Mouse (Mus musculus) adrenal gland (tissue): ENCODE measurements around the gene Il4ra.

ENCODE experiments used
- intact Hi-C: fragments of 180-260 bp; cut with DNase I; formaldehyde crosslinking; loops from one replicate; pipeline ENCODE4 v1.15.1; 2025

Il4ra gene

DNA sequence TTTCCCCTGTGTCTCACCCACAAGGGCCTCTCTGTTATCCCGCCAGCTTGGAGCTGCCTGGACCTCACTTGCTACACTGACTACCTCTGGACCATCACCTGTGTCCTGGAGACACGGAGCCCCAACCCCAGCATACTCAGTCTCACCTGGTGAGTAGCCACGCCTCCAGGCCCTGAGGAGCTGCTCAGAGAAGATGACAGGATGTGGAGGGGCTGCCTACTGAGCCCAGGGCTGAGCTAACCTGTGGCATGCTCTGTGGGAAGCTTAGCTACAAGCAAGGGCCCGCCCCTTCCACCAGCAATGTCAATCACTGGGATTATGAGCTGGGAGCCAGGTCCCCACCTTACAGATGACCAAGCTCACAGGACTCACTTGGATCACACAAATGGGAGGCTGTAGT lies 73.3 kb downstream of the Il4ra start:
- intact Hi-C loops = no loop called here

DNA sequence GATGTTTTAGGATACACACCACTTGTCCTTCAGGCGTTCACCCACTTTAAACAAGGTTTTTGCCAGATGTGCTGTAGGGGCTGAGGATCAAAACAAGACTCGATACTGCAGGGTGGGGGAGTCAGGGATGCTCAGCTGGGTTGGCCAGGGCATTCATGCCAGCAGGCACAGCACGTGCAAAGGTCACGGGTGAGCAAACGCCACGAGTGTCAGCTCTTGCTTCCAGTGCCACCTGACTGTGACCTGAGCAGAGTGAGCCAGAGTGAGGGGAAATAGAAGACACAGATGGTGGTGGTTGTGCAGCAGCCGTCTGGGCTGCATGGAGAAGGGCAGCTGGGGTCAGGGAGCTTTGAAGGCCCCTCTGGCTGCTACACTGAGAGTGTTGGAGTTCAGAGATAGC lies 73.9 kb downstream of the Il4ra start:
- intact Hi-C loops = no loop called here
